Mouse (Mus musculus): ENCODE results near the gene Spata13.

- TF ChIP-seq POLR2A (IDR thresholded peaks at IDR 0.05; ENCODE audit: low read depth, low read length) (no peak), CTCF (IDR thresholded peaks at IDR 0.05; ENCODE audit: extremely low read depth, insufficient read length, insufficient replicate concordance, low read depth, low read length) (no peak)
These were observed 135.5 kb downstream of the Spata13 start for GRCm38 (mm10) chr14:60769340-60769739.
